ENCODE assay signal across 8 mouse cellular contexts in genomic region chr1:133045011-133045860, GRCm38 (mm10). TPM values are rescaled to one million over a fixed set of nuclear protein-coding genes. Genes with fewer than 3 reads are reported as not detected.
A peak's percentile ranks its signal among the peaks of the same experiment; 100 is the strongest.
DNase-seq lines count a peak whose midpoint lies in the region; ATAC-seq and TF ChIP-seq lines count a peak whose summit lies in the region.

Pik3c2b (plus strand) TSS chr1:133045667.

- peak within 1 kb of the TSS; percentile 95 for H3K27ac ChIP-seq in forebrain, postnatal 0 days (ENCODE audit: low read depth, low read length)
- peak within 1 kb of the TSS; percentile 92 for H3K27ac ChIP-seq in intestine, embryonic 16.5 days (ENCODE audit: low read length)
- H3K27ac ChIP-seq in midbrain, embryonic 15.5 days: peak within 1 kb of the TSS; percentile 98

- DNase-seq in layer of hippocampus, adult 18-20 months (ENCODE audit: low spot score in 2 of 2): no peak
- DNase-seq in layer of hippocampus, adult 9-10 months (ENCODE audit: low spot score): no peak
- no peak for DNase-seq in G1E (ENCODE audit: low spot score)
- DNase-seq in forebrain, postnatal 0 days: no peak
- no peak for DNase-seq in adipocyte (ENCODE audit: low spot score)
- DNase-seq in kidney, postnatal 14 days: no peak

- peaks cover 70% of the 10 kb centered on the region for H3K27me3 ChIP-seq in G1E (ENCODE audit: insufficient read depth, low read length)
- H3K27me3 ChIP-seq in forebrain, postnatal 0 days (ENCODE audit: insufficient read depth, low read length): no peaks in the 10 kb centered on the region
- no peaks in the 10 kb centered on the region for H3K27me3 ChIP-seq in intestine, embryonic 16.5 days (replicated peaks; ENCODE audit: control insufficient read depth, insufficient read depth, low read length)
- no peaks in the 10 kb centered on the region for H3K27me3 ChIP-seq in midbrain, embryonic 15.5 days (replicated peaks)

- peak within 1 kb of the TSS; percentile 99 for H3K9ac ChIP-seq in forebrain, postnatal 0 days
- peak within 1 kb of the TSS; percentile 98 for H3K9ac ChIP-seq in intestine, embryonic 16.5 days (ENCODE audit: low read depth, low read length)
- H3K9ac ChIP-seq in midbrain, embryonic 15.5 days: peak within 1 kb of the TSS; percentile 98

- H3K36me3 ChIP-seq in G1E (replicated peaks): no peaks in the 10 kb centered on the region
- H3K36me3 ChIP-seq in forebrain, postnatal 0 days (ENCODE audit: insufficient read depth): no peaks in the 10 kb centered on the region
- H3K36me3 ChIP-seq in intestine, embryonic 16.5 days (ENCODE audit: control insufficient read depth, insufficient read depth, low read length): no peaks in the 10 kb centered on the region
- no peaks in the 10 kb centered on the region for H3K36me3 ChIP-seq in midbrain, embryonic 15.5 days (replicated peaks)

- H3K4me2 ChIP-seq in forebrain, postnatal 0 days (ENCODE audit: low read depth): peak within 1 kb of the TSS; percentile 72
- peak within 1 kb of the TSS; percentile 92 for H3K4me2 ChIP-seq in intestine, embryonic 16.5 days (ENCODE audit: low read depth, low read length)
- peak within 1 kb of the TSS; percentile 68 for H3K4me2 ChIP-seq in midbrain, embryonic 15.5 days

- no peak for TF ChIP-seq CTCF in G1E (IDR thresholded peaks at IDR 0.05; ENCODE audit: low read depth, low read length)
- TF ChIP-seq CTCF in forebrain, postnatal 0 days (IDR thresholded peaks at IDR 0.05; ENCODE audit: low read depth): no peak

- ATAC-seq in G1E (ENCODE audit: extremely low read depth, insufficient number of reproducible peaks, low FRiP score, poor library complexity, severe bottlenecking): no peak
- peak; percentile 16; the same call in 1 of the 2 replicates for ATAC-seq in forebrain, postnatal 0 days
- peak; percentile 16; the same call in 1 of the 2 replicates for ATAC-seq in intestine, embryonic 16.5 days
- ATAC-seq in midbrain, embryonic 15.5 days (replicated peaks): no peak

- peaks cover 6% of the 10 kb centered on the region; the same call in 1 of the 2 replicates for H3K4me1 ChIP-seq in G1E (ENCODE audit: insufficient read depth, low read depth, low read length)
- H3K4me1 ChIP-seq in forebrain, postnatal 0 days (ENCODE audit: insufficient read depth): peaks cover 22% of the 10 kb centered on the region
- peaks cover 29% of the 10 kb centered on the region for H3K4me1 ChIP-seq in intestine, embryonic 16.5 days (ENCODE audit: control insufficient read depth, insufficient read depth, low read length)
- peaks cover 43% of the 10 kb centered on the region for H3K4me1 ChIP-seq in midbrain, embryonic 15.5 days

- 3% methylated on average over 15 of the region's 15 CpGs for WGBS in forebrain, postnatal 0 days
- 4% methylated on average over 15 of the region's 15 CpGs for WGBS in intestine, embryonic 16.5 days
- 2% methylated on average over 15 of the region's 15 CpGs for WGBS in midbrain, embryonic 15.5 days

- H3K9me3 ChIP-seq in G1E (replicated peaks): no peaks in the 10 kb centered on the region
- H3K9me3 ChIP-seq in forebrain, postnatal 0 days (ENCODE audit: low read length): no peaks in the 10 kb centered on the region
- H3K9me3 ChIP-seq in intestine, embryonic 16.5 days (ENCODE audit: control insufficient read depth, low read length): no peaks in the 10 kb centered on the region
- H3K9me3 ChIP-seq in midbrain, embryonic 15.5 days: no peaks in the 10 kb centered on the region

- peak within 1 kb of the TSS; percentile 52; the same call in 1 of the 2 replicates for H3K4me3 ChIP-seq in G1E (ENCODE audit: low read depth, low read length)
- peak within 1 kb of the TSS; percentile 91 for H3K4me3 ChIP-seq in forebrain, postnatal 0 days (ENCODE audit: low read depth, low read length)
- peak within 1 kb of the TSS; percentile 72 for H3K4me3 ChIP-seq in intestine, embryonic 16.5 days (ENCODE audit: low read length)
- H3K4me3 ChIP-seq in midbrain, embryonic 15.5 days: peak within 1 kb of the TSS; percentile 87

RNA-seq across cellular contexts. Expression of gene Pik3c2b, which starts in this region (rescaled TPM):
- total RNA-seq in layer of hippocampus, adult 18-20 months (2021): 10 to 100 TPM; 14.5 to 15.0 TPM
- total RNA-seq in G1E (2014; fragmentation: Nextera tagmentation) (not detected in 2 replicates), G1E (2017) (0.12 and 0.27 TPM in 2 replicates)
- not detected in 2 replicates for polyA plus RNA-seq in G1E (2012)
- total RNA-seq in forebrain, postnatal 0 days (2014; rRNA removed): 17.1 and 18.3 TPM in 2 replicates
- polyA plus RNA-seq in forebrain, postnatal 0 days (2015; fragmentation: Nextera tagmentation; extraction: Ambion mirVana): 5.7 and 7.2 TPM in 2 replicates
- 5.2 and 5.3 TPM in 2 replicates for polyA plus RNA-seq in intestine, embryonic 16.5 days (2015; fragmentation: Nextera tagmentation; extraction: Ambion mirVana)
- 16.2 and 17.1 TPM in 2 replicates for polyA plus RNA-seq in midbrain, embryonic 15.5 days (2015; fragmentation: Nextera tagmentation; extraction: Ambion mirVana)

Comparison
In these comparisons a context has a peak if more than half of its experiments do, and no peak if none do; other contexts are left out.
1. RNA of gene Pik3c2b (total RNA-seq): 17.1 to 18.3 TPM in forebrain, postnatal 0 days and 14.5 to 15.0 TPM in layer of hippocampus, adult 18-20 months; 0.12 to 0.27 TPM in G1E; every median in the first group is over 10 times any median in the second.
2. ATAC-seq: peak in forebrain, postnatal 0 days (single experiment) and intestine, embryonic 16.5 days (single experiment); none in G1E (single experiment) and midbrain, embryonic 15.5 days (single experiment).
3. Peak in every context shown above with its lines, with median percentiles within 50 percentile points of each other: H3K4me3 ChIP-seq, H3K27ac ChIP-seq, H3K4me2 ChIP-seq and H3K9ac ChIP-seq.